Mouse (Mus musculus) left cerebral cortex, postnatal 4 days (tissue): Measurements from ENCODE around the gene Fshr. TPM values are rescaled to one million over a fixed set of nuclear protein-coding genes. Genes with fewer than 3 reads are reported as not detected.
"Not testable (repeated sequence)": the region's sequence is repeated elsewhere in the genome, so short reads cannot be mapped to it uniquely, and the experiment has no call there.

Experiments
- DNase-seq: peaks from one replicate; pipeline ENCODE4 v3.0.0-alpha.2; 2022
- intact Hi-C: fragments of 180-260 bp; cut with DNase I; formaldehyde crosslinking; loops from one replicate; pipeline ENCODE4 v1.15.1; 2025
- total RNA-seq, 2 experiments: library from RNA; stranded (reverse); gene quantifications; 2 replicates each; pipeline ENCODE4 v1.2.3; 2021

The Fshr gene
- total RNA-seq = not detected

DNA sequence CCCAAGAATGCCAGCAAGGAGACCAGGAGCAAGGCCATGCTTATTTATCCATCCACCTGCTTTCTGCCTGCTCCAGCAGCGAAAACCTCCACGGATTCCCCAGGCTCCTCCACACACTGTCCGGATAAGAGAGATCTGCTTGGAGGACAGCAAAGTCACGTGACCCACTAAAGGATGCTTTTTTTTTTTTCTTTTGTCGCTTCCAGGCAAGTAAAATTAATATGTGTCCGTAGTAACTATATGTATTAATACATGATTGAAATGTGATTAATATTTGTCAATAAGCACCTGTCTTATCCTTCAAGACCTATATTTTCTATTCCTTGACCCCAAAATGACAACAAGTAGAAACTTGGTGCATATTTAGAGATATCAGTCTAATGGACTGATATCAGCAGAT lies at the start of gene Fshr:
TSS of gene Fshr (minus strand) at position 101 of the 400 bp plus-strand sequence.
- DNase-seq = no peak
- intact Hi-C loops = no loop called here

DNA sequence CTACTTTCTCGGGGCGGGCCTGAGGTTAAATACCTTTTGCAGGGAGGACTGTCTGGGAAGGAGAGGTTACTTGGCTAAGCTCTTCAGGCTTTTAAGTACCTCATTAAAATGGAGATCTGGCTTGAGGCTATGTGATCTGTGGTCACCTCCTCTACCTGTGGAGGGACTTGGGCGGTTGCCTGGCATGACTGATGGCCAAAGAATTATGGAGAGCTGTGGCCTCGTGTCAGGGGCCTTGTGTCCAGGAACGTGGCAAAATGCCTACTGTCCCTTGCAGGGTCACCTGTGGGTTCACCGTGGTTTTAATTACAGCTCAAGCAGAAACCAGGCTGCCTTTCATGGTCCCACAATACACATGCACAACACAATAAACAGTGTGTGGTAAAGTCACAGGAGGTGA lies 1.7 kb upstream of the Fshr start:
- no peak for DNase-seq
- intact Hi-C loops = no loop called here

DNA sequence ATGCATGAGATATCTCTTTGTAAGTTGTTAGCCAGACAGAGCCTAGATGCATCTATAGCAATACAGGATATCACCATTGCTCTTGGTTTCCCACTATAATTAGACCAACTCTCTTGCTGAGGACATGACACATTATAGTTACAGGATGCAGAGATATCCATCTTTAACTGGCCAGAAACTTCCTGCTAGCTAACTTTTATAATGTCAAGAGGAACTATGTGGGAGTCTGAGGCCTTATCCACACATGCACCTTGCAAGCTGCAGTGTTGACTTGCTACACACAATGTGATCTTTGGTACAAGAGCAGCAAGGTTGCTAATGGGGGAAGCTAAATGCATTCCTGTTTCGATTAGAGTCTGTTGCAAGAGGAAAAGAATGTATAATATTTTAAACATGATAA lies 26.9 kb downstream of the Fshr start:
- no peak for DNase-seq
- intact Hi-C loops = no loop called here

DNA sequence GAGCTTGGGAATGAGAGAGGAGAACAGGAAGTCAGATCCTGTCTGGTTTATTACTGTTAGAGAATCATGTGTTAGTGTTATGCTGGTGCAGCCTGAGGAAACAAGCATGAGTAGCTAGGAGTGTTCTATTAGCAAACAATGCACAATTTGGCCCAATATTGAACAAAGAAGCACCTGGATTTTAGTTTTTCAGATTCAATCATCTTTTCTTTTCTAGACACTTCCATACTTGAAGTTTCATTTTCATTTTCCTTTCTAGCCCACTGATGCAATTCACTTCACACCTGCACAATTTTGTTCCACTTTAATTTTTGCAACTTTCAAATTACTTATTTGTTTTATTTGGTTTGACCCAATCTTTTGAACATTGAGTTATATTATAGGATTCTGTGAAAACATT lies 35.7 kb downstream of the Fshr start:
- no peak for DNase-seq
- intact Hi-C loops = no loop called here

DNA sequence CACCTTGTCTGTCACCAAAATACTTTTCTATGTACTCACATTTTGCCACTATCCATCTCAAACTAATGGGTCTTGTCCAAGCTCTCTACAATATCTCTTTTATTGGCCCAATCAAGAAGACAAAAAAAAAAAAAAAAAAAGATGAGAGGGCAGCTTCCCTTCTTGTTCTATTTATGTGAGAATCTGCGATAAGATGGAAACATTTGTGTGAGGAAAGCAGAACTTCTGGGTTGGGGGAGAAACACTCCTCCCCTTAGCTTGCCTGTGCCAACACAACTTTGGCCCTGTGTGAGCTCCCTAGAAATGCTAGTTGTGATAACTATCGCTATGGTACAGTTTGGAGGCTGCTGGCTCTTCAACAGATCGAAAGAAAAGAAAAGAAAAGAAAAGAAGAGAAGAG lies 38.0 kb downstream of the Fshr start:
- DNase-seq = no peak
- intact Hi-C loops = no loop called here

DNA sequence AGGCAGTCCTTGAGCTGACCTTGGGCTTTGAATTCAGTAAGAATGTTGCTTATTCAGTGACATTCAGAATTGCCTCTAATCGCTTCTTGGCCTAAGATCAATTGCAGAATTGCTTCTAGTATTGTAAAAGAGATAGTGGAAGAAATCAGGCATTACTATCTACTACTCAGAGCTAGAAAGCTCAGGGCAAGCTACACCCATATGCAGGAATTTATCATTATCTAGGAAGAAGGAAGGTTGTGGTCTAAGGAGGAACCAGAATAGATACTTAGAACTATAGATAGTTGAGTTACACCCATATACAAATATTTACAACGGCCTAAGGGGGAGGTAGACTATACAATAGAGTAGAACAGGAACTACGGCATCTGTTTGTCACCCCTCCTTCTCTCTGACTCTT lies 41.1 kb downstream of the Fshr start:
- DNase-seq, intact Hi-C loops: not testable (repeated sequence)

DNA sequence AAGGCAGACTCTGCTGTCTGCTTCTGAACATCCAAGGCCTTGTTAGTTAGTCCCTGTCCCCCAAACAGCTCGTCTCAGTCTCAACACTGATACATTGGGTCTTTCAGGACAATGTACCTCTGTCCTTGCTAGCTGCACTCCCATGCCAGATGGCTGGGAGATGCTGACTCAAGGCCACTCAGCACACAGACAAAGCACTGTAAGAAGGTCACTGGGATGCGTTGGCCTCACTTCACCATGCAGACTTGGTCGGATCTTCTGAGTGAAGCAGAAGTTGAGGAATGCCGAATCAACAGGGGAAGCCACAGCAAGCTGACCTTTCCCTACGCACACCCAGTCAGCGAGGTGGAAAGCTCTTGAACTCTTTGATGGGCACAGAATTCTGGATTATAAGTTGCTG lies 55.7 kb downstream of the Fshr start:
- intact Hi-C loops = no loop called here
- DNase-seq = no peak

DNA sequence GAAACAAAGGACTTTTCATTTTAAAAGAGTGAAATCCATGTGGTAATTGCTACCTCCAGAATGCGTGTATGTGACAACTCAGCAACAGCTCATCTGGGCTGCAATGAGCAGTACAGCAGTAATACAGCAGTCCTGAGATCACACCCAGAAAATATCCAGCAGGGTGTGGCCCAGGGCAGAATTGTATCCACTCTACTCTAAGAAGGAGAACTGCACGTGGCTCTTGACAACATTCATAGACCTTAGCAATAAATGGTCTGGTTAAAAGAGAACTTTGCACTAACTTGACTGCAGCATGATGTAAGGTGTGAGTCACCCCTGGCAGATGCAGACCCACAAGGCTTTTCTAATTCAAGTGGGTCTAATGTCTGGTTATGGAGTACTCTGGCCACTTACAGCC lies 80.5 kb downstream of the Fshr start:
- intact Hi-C loops = no loop called here
- DNase-seq = no peak

DNA sequence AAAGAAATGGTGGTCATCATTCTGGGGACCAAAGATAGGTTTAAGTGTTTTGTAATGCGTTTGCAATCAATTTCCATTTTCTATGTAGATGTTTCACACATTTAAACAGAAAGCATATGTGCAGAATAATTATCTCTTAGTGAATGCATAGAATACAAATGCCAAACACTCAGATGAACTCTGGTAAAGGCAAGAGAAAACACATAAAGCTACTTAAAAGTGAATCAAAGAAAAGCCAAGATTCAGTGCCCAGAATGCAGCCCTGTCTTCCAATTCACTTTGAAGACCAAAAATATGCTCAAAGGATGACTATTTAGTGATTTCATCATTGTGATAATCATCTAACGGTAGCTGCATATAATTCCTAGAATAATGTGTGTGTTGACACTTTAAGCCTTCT lies 81.2 kb downstream of the Fshr start:
- DNase-seq = no peak

DNA sequence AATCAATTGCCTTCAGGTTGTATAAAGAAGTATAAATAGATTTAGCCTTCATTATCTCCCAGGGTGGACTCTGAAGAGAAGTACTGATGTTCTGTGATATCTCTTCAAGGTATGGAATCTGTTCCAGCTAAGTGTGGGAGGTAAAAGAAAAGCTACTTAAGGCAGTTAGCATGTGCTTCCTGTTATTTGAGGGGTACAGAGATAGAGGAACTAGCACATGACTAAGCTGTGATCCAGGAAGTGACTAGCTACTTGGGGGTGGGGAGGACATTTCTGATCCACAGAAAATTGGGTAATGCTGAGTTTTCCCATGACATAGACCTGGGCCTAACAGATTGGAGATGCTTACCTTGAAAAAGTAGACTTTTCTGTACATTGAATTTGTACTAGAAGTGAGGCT lies 86.5 kb downstream of the Fshr start:
- DNase-seq = no peak
- intact Hi-C loops = no loop called here

More for the DNA sequence above, 81.2 kb downstream of the Fshr start:
- intact Hi-C loops = no loop called here

DNA sequence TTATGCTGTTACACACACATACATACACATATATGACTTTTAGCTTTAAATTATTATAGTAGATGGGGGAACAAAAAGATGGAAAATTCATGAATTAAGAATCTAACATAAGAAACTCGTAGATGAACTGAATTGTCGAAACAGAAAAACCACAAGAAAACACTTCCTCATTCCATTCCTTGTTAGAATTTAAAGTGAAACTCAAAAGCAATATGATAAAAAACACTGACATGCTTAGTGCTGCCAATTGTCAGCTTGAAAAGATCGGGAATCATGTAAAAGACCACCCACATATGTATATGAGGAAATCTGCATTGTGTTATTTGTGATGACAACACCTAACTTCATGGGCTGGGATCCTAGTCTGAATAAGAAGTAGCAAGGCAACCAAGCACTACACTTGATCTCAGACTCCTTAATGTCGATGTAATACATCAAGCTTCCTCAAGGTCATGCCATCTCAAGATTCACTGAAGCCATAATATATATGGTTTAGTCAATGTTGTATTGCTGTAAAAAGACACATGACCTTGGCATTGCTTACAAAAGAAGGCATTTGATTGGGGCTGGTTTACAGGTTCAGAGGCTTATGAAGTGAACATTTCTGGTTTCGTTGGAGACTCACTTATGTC lies 99.6 kb downstream of the Fshr start:
- intact Hi-C loops = no loop called here
- no peak for DNase-seq

DNA sequence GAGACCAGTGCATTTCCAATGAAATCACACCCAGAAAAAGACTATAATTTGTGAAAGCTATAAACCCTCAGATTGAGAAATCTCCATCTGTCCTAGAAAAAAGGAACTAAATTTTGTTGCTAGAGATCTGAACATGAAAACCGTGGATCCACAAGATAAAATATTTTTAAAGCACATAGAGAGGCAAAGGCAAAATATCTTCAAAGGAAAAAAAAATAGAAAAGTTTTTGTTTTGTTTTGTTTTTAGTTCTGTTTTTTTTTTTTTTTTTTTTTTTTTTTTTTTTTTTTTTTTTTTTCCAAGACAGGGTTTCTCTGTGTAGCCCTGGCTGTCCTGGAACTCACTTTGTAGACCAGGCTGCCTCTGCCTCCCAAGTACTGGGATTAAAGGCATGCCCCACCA lies 100.7 kb downstream of the Fshr start:
- DNase-seq, intact Hi-C loops: not testable (repeated sequence)

DNA sequence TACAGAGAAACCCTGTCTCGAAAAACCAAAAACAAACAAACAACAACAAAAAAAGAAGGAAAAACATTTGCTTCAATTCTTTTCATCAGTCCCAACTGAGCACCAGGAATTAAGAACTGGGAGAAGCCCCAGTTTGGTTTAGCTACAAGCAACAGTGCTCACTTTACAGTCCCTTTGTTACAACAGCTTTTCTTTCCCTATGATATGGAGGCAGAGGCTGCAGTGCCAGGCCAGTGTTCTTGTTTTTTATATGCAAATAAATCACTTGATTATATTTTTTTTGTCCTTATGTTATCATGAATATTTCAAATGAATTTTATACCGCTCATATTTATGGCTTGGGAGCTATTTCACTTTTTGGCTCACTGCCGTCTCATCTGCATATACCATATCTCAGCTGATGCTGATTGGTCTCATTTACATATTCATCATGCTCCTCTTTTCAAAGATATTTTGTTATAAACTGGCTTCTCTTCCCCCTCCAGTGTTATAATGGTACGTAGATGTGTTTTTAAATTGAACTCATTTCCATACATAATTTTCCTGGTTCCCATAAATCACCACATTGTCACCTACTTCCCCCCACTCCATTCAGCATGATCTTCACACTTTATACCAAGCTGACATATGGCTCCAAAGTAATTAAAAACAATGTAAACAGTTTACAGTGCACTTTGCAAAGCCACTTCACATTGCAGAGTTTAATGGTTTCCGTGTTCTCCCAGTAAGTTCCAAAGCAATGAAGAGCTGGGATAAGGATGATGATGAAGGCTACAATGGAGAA lies 110.6 kb downstream of the Fshr start:
- DNase-seq = no peak

DNA sequence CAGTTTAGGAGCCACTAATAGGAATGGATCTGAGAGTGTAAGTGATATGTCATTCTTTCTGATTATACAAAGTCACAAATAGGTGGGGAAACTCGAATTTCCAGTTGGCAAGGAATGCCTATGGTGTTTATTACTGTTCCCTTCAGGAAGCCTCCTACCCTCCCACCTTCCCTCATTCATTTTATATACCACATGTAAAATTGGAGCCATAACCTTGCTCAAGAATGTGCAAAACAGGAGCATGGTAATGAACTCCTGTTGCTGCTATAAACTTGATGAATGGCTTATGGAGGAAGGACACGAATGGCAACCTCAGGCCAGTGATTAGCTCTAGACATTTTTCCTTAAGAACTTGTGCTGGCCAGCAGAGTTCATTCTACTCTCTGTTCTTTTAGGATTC lies 117.6 kb downstream of the Fshr start:
- intact Hi-C loops = no loop called here
- DNase-seq = no peak

More for the DNA sequence above, 110.6 kb downstream of the Fshr start:
- intact Hi-C loops = no loop called here

DNA sequence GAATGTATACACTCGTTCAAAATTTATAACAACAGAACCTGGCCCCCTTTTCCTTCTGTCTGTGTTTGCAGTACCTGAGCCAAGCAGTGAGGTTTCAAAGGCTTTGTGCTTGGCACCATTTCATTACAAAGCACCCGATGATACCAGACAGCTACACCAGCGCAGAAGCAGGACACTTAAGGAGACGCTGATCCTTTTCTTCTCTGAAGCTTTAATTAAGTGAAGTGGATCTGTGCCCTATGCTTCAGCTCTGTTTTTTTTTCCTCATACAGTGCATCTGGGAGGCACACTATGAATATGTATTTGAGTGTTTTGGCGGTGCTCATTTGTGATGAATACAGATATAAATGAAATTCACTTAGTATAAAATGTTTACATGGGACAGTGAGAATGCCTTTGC lies 120.8 kb downstream of the Fshr start:
- intact Hi-C loops = no loop called here
- DNase-seq = no peak

DNA sequence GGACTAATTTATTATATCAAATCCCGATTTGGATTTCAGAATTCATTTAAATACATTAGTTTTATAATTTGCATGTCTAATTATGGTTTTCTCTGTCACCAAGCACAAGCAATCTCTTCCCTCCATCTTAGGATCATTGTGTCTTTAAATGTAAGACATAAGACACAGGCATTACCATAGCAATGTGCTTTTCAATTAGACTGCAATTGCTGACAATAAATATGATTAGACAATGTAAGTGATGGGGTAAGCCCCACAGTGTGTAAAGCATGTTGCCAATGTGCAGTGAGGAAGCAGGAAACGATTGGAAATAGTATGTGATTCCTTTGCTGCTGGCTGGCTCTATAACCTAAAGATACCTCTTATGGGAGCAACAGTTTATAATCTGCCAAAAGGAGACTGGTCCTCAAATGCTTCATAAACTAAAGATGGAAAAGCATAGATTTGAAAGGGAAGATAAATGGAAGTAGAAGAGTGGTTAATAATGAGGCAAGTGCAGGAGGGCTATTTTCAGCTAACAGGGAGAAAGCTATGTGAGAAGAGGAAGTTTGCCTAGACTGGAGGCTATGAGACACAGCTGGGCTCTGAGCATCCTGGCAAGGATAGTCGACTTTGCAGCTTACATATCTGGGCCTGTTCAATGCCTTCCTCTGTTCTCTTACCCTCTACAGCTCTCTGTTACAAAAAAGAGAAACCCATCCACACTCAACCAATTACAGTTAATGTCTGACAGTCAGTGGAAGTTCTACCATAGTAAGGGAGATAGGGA lies 136.0 kb downstream of the Fshr start:
- intact Hi-C loops = no loop called here
- no peak for DNase-seq

DNA sequence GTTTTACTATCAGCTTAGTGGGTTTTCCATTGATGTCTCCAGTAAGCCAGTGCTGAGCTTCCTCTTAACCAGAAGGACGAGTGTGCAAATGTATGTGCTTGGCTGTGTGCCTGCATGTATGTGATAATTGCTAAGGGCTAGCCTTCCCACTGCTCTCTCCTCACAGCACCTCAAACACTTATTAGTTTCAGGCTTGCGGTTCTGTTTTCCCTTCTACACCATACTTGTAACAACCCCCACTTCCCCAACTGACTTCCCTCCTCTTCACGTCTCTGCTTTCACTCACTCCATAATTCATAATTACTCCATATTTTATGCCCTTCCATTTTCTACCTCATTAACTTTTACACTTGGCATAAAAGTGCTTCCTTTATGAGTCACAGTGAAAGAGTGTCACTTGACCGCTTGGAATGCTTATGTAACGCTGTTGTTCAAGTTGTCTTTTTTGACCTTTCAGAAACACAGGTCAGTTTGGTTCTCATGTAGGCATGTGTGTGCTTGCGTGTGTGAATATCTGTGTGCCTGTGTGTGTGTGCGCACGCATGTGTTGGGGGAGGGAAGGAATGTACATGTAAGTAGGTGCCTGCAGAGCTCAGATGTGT lies 138.0 kb downstream of the Fshr start:
- no peak for DNase-seq
- intact Hi-C loops = no loop called here

DNA sequence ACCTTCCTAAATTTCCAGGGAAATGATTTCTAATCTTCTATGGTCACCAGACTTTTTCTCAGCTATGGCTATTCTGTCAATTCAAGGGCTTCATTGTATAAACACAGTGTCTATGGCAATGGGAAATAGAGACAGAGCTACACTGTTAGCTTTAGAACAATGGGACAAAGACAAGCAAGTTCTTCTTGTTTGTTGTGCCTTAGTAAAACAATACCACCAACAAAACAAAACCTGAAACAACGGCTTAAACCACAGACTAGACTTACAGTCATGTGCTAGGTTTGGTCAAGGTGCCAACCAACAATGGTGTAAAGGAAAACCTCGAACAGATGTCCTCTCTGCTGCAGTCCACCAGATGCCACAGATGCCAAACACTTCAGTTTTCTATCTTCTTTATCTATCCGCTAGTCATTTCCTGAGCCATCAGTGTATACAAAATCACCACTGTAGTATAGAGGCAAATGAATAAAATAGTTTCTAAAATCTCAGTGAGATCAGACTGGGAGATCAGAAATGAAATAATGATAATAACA lies 149.4 kb downstream of the Fshr start:
- intact Hi-C loops = no loop called here
- no peak for DNase-seq

DNA sequence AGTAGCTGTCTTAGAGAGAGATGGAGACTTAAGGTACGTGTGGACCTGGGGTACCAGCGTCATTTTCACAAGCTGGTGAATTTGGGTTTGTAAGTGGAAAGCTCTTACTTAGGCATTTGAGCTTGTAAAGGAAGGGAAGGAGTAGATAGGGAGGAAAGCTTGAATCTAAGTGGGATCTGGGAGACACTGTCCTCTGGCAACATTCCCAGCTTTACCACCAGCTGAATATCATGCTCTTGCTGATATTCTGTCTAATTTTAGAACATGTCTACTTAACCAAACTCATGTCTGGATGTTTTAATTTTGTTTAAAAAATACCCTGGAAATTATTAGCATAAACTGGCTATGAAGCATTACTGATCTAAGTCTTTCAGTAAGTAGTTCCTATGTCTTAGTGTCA lies 151.4 kb downstream of the Fshr start:
- intact Hi-C loops = no loop called here
- DNase-seq = no peak

DNA sequence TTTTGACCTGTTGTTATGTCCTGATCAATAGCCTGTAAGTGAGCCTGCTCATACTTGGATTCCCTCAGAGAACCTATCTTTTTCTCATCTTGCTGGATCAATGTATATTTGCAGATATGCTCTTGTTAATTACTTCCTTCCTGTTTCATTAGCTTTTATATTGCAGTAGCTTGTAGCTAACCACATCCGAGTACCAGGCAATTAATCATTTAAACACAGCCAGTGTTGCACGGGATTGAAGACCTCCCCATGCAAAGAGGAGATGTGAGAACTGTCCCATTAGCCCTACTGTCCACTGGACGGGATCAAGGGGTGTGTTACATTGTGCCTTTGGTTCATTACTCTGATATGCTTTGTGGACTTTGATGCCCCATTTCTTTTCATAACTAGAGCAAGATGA lies 154.5 kb downstream of the Fshr start:
- DNase-seq = no peak
- intact Hi-C loops = no loop called here

DNA sequence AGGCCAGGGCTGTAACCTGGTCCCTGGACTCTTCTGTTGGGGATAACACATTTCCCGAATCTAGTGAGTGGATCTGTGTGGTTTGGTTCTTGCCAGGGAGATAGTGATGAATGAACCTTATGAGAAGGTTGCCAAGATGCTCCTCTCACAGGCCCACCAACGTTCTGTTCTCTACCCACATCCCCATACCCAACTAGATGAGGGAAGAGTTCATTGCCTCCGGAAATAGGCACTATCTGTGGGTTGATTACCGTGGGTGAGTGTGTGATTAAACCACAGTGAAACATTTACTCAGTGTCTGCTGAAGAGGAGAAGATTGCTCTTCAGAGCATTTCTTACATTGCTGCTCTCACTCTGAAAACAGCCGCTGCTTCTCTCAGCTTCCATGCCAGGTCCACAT lies 163.8 kb downstream of the Fshr start:
- intact Hi-C loops = no loop called here
- DNase-seq = no peak
